In the genomic region with DNA sequence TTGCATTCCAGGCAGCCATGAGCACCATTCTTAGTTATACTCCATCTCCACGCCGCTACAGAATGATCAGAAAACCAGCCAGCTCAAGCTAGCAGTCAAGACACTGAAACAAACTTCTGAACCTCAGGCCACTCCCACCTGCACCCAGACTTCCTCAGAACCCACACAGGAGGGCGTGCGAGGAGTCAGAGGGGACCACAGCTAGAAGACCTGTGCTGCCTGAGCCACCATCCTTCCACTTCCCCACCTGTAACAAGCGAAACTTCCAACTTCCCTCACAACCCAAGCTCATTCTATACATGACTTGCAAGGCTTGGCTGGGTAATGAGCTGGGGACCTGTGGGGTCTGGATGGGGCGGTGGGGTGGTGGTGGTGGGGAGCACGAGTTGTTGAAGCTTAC, we compare ENCODE assay signal across 9 mouse cellular contexts. TPM values are rescaled to one million over a fixed set of nuclear protein-coding genes. Genes with fewer than 3 reads are reported as not detected.
A peak's percentile ranks its signal among the peaks of the same experiment; 100 is the strongest.
DNase-seq lines count a peak whose midpoint lies in the region; ATAC-seq and TF ChIP-seq lines count a peak whose summit lies in the region.
"Had no signal": no experiment of that assay in that cellular context is flagged by ENCODE, and none has a peak within 500 bp of the region (broad histone marks: within the 10 kb centered on the region; RNA-seq: fewer than 3 reads in every experiment).

No protein-coding gene starts in this region.

- H3K9me3 ChIP-seq in forebrain, postnatal 0 days (ENCODE audit: low read length): no peaks in the 10 kb centered on the region
- H3K9me3 ChIP-seq in forebrain, embryonic 10.5 days: no peaks in the 10 kb centered on the region
- no peaks in the 10 kb centered on the region for H3K9me3 ChIP-seq in lung, postnatal 0 days (ENCODE audit: low read length)
- H3K9me3 ChIP-seq in limb, embryonic 14.5 days (ENCODE audit: control insufficient read depth, low read length): no peaks in the 10 kb centered on the region

- WGBS in forebrain, postnatal 0 days: 77% methylated on average over 7 of the region's 7 CpGs
- WGBS in forebrain, embryonic 10.5 days: 78% methylated on average over 7 of the region's 7 CpGs
- 66% methylated on average over 7 of the region's 7 CpGs for WGBS in lung, postnatal 0 days
- WGBS in limb, embryonic 14.5 days: 79% methylated on average over 7 of the region's 7 CpGs

- DNase-seq in forebrain, postnatal 0 days: no peak
- DNase-seq in forebrain, embryonic 10.5 days (ENCODE audit: extremely low spot score, low spot score): no peak
- peak; percentile 38 for DNase-seq in lung, postnatal 36 days
- DNase-seq in lung, postnatal 0 days (ENCODE audit: low spot score): no peak
- DNase-seq in limb, embryonic 14.5 days (ENCODE audit: low spot score): no peak
- DNase-seq in thymus, postnatal 14 days: peak; percentile 71
- DNase-seq in right cerebral cortex, postnatal 36 days (ENCODE audit: low spot score in 2 of 2): no peak

- H3K27me3 ChIP-seq in forebrain, postnatal 0 days (ENCODE audit: insufficient read depth, low read length): no peaks in the 10 kb centered on the region
- H3K27me3 ChIP-seq in forebrain, embryonic 10.5 days (ENCODE audit: poor library complexity, severe bottlenecking): no peaks in the 10 kb centered on the region
- no peaks in the 10 kb centered on the region for H3K27me3 ChIP-seq in lung, postnatal 0 days (replicated peaks; ENCODE audit: insufficient read depth, low read length)
- no peaks in the 10 kb centered on the region for H3K27me3 ChIP-seq in limb, embryonic 14.5 days (ENCODE audit: control insufficient read depth, insufficient read depth, low read length)

- no peak overlapping the region for H3K27ac ChIP-seq in forebrain, postnatal 0 days (ENCODE audit: low read depth, low read length)
- no peak overlapping the region for H3K27ac ChIP-seq in forebrain, embryonic 10.5 days
- H3K27ac ChIP-seq in lung, postnatal 0 days (ENCODE audit: low read length): no peak overlapping the region
- no peak overlapping the region for H3K27ac ChIP-seq in limb, embryonic 14.5 days (replicated peaks; ENCODE audit: low read depth, low read length)
- H3K27ac ChIP-seq: heart, adult 2 months had no signal

- H3K36me3 ChIP-seq in forebrain, postnatal 0 days (ENCODE audit: insufficient read depth): peaks cover 12% of the 10 kb centered on the region
- H3K36me3 ChIP-seq in forebrain, embryonic 10.5 days (replicated peaks): peaks cover 71% of the 10 kb centered on the region
- H3K36me3 ChIP-seq in lung, postnatal 0 days (ENCODE audit: insufficient read depth, low read length): no peaks in the 10 kb centered on the region
- H3K36me3 ChIP-seq in limb, embryonic 14.5 days (ENCODE audit: control insufficient read depth, insufficient read depth, low read length): peaks cover 51% of the 10 kb centered on the region

- no peak for ATAC-seq in forebrain, postnatal 0 days
- no peak for ATAC-seq in lung, postnatal 0 days
- no peak for ATAC-seq in limb, embryonic 14.5 days (ENCODE audit: low FRiP score, low read depth)
- ATAC-seq in erythroid progenitor cell, adult 5-6 weeks (replicated peaks; ENCODE audit: low FRiP score, poor library complexity, severe bottlenecking): no peak

- H3K4me2 ChIP-seq in forebrain, postnatal 0 days (ENCODE audit: low read depth): no peak overlapping the region
- H3K4me2 ChIP-seq in lung, postnatal 0 days (replicated peaks; ENCODE audit: low read depth, low read length): no peak overlapping the region
- H3K4me2 ChIP-seq in limb, embryonic 14.5 days (replicated peaks; ENCODE audit: low read depth, low read length, severe bottlenecking): no peak overlapping the region

- TF ChIP-seq EP300 in lung, postnatal 0 days (IDR thresholded peaks at IDR 0.05): no peak

- TF ChIP-seq CTCF in forebrain, postnatal 0 days (IDR thresholded peaks at IDR 0.05; ENCODE audit: low read depth): no peak
- TF ChIP-seq CTCF in lung, postnatal 0 days (IDR thresholded peaks at IDR 0.05): no peak

- H3K4me3 ChIP-seq in forebrain, postnatal 0 days (ENCODE audit: low read depth, low read length): no peak overlapping the region
- no peak overlapping the region for H3K4me3 ChIP-seq in forebrain, embryonic 10.5 days
- no peak overlapping the region for H3K4me3 ChIP-seq in lung, postnatal 0 days (ENCODE audit: low read depth, low read length)
- no peak overlapping the region for H3K4me3 ChIP-seq in limb, embryonic 14.5 days (replicated peaks; ENCODE audit: low read length)
- H3K4me3 ChIP-seq: heart, adult 2 months had no signal

- H3K4me1 ChIP-seq in forebrain, postnatal 0 days (ENCODE audit: insufficient read depth): peaks cover 2% of the 10 kb centered on the region; the same call in 1 of the 2 replicates
- H3K4me1 ChIP-seq in forebrain, embryonic 10.5 days: peaks cover 27% of the 10 kb centered on the region
- H3K4me1 ChIP-seq in lung, postnatal 0 days (ENCODE audit: insufficient read depth, low read depth, low read length): peaks cover 14% of the 10 kb centered on the region; the same call in 1 of the 2 replicates
- peaks cover 14% of the 10 kb centered on the region for H3K4me1 ChIP-seq in limb, embryonic 14.5 days (ENCODE audit: control insufficient read depth, insufficient read depth, low read length)

- peak overlapping the region; percentile 6; the same call in 1 of the 2 replicates for H3K9ac ChIP-seq in forebrain, postnatal 0 days
- no peak overlapping the region for H3K9ac ChIP-seq in lung, postnatal 0 days (replicated peaks; ENCODE audit: low read depth)
- peak overlapping the region; percentile 28; the same call in 1 of the 2 replicates for H3K9ac ChIP-seq in limb, embryonic 14.5 days (ENCODE audit: low read depth, low read length, severe bottlenecking)

- no peak for TF ChIP-seq POLR2A in limb, embryonic 14.5 days (IDR thresholded peaks at IDR 0.05; ENCODE audit: borderline replicate concordance, extremely low read depth, insufficient read depth, insufficient read length)

RNA-seq across cellular contexts. Expression of a gene that starts 3.6 kb away (rescaled TPM):
- total RNA-seq in forebrain, postnatal 0 days (2014; rRNA removed): 65.1 and 74.5 TPM in 2 replicates
- polyA plus RNA-seq in forebrain, postnatal 0 days (2015; fragmentation: Nextera tagmentation; extraction: Ambion mirVana): 93.2 and 99.0 TPM in 2 replicates
- polyA plus RNA-seq in forebrain, embryonic 10.5 days (2016; fragmentation: Nextera tagmentation; extraction: Ambion mirVana): 152 and 157 TPM in 2 replicates
- 97.1 and 105 TPM in 2 replicates for polyA plus RNA-seq in lung, postnatal 0 days (2015; fragmentation: Nextera tagmentation; extraction: Ambion mirVana)
- polyA plus RNA-seq in limb, embryonic 14.5 days (2012; rRNA removed): 176 and 194 TPM in 2 replicates
- polyA plus RNA-seq in limb, embryonic 14.5 days (2014; fragmentation: Nextera tagmentation; extraction: Ambion mirVana): 166 and 178 TPM in 2 replicates
- 14.4 and 14.7 TPM in 2 replicates for total RNA-seq in erythroid progenitor cell, adult 5-6 weeks (2015; ENCODE audit: low replicate concordance)
- total RNA-seq in erythroid progenitor cell, adult 5-6 weeks (2017; ENCODE audit: low replicate concordance): 27.6 and 28.1 TPM in 2 replicates

RNA-seq across cellular contexts. Expression of a gene that starts 7.4 kb away (rescaled TPM):
- total RNA-seq in forebrain, postnatal 0 days (2014; rRNA removed): 4.7 and 5.9 TPM in 2 replicates
- polyA plus RNA-seq in forebrain, postnatal 0 days (2015; fragmentation: Nextera tagmentation; extraction: Ambion mirVana): 4.5 and 4.6 TPM in 2 replicates
- 53.9 and 54.7 TPM in 2 replicates for polyA plus RNA-seq in forebrain, embryonic 10.5 days (2016; fragmentation: Nextera tagmentation; extraction: Ambion mirVana)
- polyA plus RNA-seq in lung, postnatal 0 days (2015; fragmentation: Nextera tagmentation; extraction: Ambion mirVana): 3.0 and 3.2 TPM in 2 replicates
- polyA plus RNA-seq in limb, embryonic 14.5 days (2012; rRNA removed): 22.8 and 25.1 TPM in 2 replicates
- 18.4 and 19.3 TPM in 2 replicates for polyA plus RNA-seq in limb, embryonic 14.5 days (2014; fragmentation: Nextera tagmentation; extraction: Ambion mirVana)
- 26.4 and 28.1 TPM in 2 replicates for total RNA-seq in erythroid progenitor cell, adult 5-6 weeks (2015; ENCODE audit: low replicate concordance)
- total RNA-seq in erythroid progenitor cell, adult 5-6 weeks (2017; ENCODE audit: low replicate concordance): 32.6 and 39.0 TPM in 2 replicates

RNA-seq across cellular contexts. Expression of a gene that starts 27.3 kb away (rescaled TPM):
- 155 and 159 TPM in 2 replicates for total RNA-seq in forebrain, postnatal 0 days (2014; rRNA removed)
- 99.0 and 110 TPM in 2 replicates for polyA plus RNA-seq in forebrain, postnatal 0 days (2015; fragmentation: Nextera tagmentation; extraction: Ambion mirVana)
- polyA plus RNA-seq in forebrain, embryonic 10.5 days (2016; fragmentation: Nextera tagmentation; extraction: Ambion mirVana): 105 and 114 TPM in 2 replicates
- polyA plus RNA-seq in lung, postnatal 0 days (2015; fragmentation: Nextera tagmentation; extraction: Ambion mirVana): 38.5 and 45.0 TPM in 2 replicates
- polyA plus RNA-seq in limb, embryonic 14.5 days (2012; rRNA removed): 118 and 148 TPM in 2 replicates
- polyA plus RNA-seq in limb, embryonic 14.5 days (2014; fragmentation: Nextera tagmentation; extraction: Ambion mirVana): 101 and 114 TPM in 2 replicates
- total RNA-seq in erythroid progenitor cell, adult 5-6 weeks (2015; ENCODE audit: low replicate concordance): 4.0 and 6.7 TPM in 2 replicates
- total RNA-seq in erythroid progenitor cell, adult 5-6 weeks (2017; ENCODE audit: low replicate concordance): 2.3 and 35.3 TPM in 2 replicates

RNA-seq across cellular contexts. Expression of a gene that starts 27.4 kb away (rescaled TPM):
- total RNA-seq in forebrain, postnatal 0 days (2014; rRNA removed): 2.2 and 4.5 TPM in 2 replicates
- polyA plus RNA-seq in forebrain, postnatal 0 days (2015; fragmentation: Nextera tagmentation; extraction: Ambion mirVana): 4.0 and 4.3 TPM in 2 replicates
- polyA plus RNA-seq in forebrain, embryonic 10.5 days (2016; fragmentation: Nextera tagmentation; extraction: Ambion mirVana): 5.6 and 7.4 TPM in 2 replicates
- polyA plus RNA-seq in lung, postnatal 0 days (2015; fragmentation: Nextera tagmentation; extraction: Ambion mirVana): 49.1 and 57.4 TPM in 2 replicates
- polyA plus RNA-seq in limb, embryonic 14.5 days (2012; rRNA removed): 14.7 TPM in 2 replicates
- 14.4 and 18.7 TPM in 2 replicates for polyA plus RNA-seq in limb, embryonic 14.5 days (2014; fragmentation: Nextera tagmentation; extraction: Ambion mirVana)
- total RNA-seq in erythroid progenitor cell, adult 5-6 weeks (2015; ENCODE audit: low replicate concordance): not detected in 2 replicates
- total RNA-seq in erythroid progenitor cell, adult 5-6 weeks (2017; ENCODE audit: low replicate concordance): 0.98 TPM in 1 of 2 replicates, not detected in the other

RNA-seq across cellular contexts. Expression of a gene that starts 42.0 kb away (rescaled TPM):
- 90.3 and 109 TPM in 2 replicates for total RNA-seq in forebrain, postnatal 0 days (2014; rRNA removed)
- 88.1 and 88.6 TPM in 2 replicates for polyA plus RNA-seq in forebrain, postnatal 0 days (2015; fragmentation: Nextera tagmentation; extraction: Ambion mirVana)
- 30.2 and 32.4 TPM in 2 replicates for polyA plus RNA-seq in forebrain, embryonic 10.5 days (2016; fragmentation: Nextera tagmentation; extraction: Ambion mirVana)
- polyA plus RNA-seq in lung, postnatal 0 days (2015; fragmentation: Nextera tagmentation; extraction: Ambion mirVana): 59.7 and 60.4 TPM in 2 replicates
- polyA plus RNA-seq in limb, embryonic 14.5 days (2012; rRNA removed): 61.9 and 82.9 TPM in 2 replicates
- polyA plus RNA-seq in limb, embryonic 14.5 days (2014; fragmentation: Nextera tagmentation; extraction: Ambion mirVana): 36.4 and 43.1 TPM in 2 replicates
- total RNA-seq in erythroid progenitor cell, adult 5-6 weeks (2015; ENCODE audit: low replicate concordance): 4.7 and 8.4 TPM in 2 replicates
- 1.9 and 5.6 TPM in 2 replicates for total RNA-seq in erythroid progenitor cell, adult 5-6 weeks (2017; ENCODE audit: low replicate concordance)

Comparison
In these comparisons a context has a peak if more than half of its experiments do, and no peak if none do; other contexts are left out.
1. DNase-seq: peak in lung, postnatal 36 days (single experiment) and thymus, postnatal 14 days (single experiment); none in forebrain, postnatal 0 days (single experiment), forebrain, embryonic 10.5 days (single experiment), lung, postnatal 0 days (single experiment), limb, embryonic 14.5 days (single experiment) and right cerebral cortex, postnatal 36 days (0 of 2).